Mouse (Mus musculus) ES-E14 (cell line): ENCODE measurements around the gene Zfp534. TPM values are rescaled to one million over a fixed set of nuclear protein-coding genes. Genes with fewer than 3 reads are reported as not detected.

Source experiments
- total RNA-seq: library from RNA; depleted of rRNA; stranded (reverse); fragments of 300-350 nt; gene quantifications from 2 replicates; pipeline ENCODE4 v1.2.3, GENCODE M21; 2012; rRNA removed

Gene Zfp534
- total RNA-seq, 1 experiment = 71.2 TPM

Other genes with a start within 250 kb of the Zfp534 start
- 33.7 and 40.5 TPM in 2 replicates for gene Zfp982, start 210.1 kb downstream of the Zfp534 start, total RNA-seq
- 0.27 and 0.37 TPM in 2 replicates for gene Gm16503, start 162.3 kb downstream of the Zfp534 start, total RNA-seq
- gene Zfp985, start 149.3 kb downstream of the Zfp534 start, total RNA-seq = 45.4 and 52.0 TPM in 2 replicates
- 110 and 118 TPM in 2 replicates for gene Zfp979, start 60.0 kb downstream of the Zfp534 start, total RNA-seq
- gene Zfp984, start 107.2 kb upstream of the Zfp534 start, total RNA-seq = 40.9 and 42.6 TPM in 2 replicates
- 3.6 and 4.9 TPM in 2 replicates for gene Zfp933, start 145.8 kb upstream of the Zfp534 start, total RNA-seq
- 6.3 and 27.9 TPM in 2 replicates for gene Miip, start 166.3 kb upstream of the Zfp534 start, total RNA-seq
- 1.4 and 1.6 TPM in 2 replicates for gene Fv1, start 166.4 kb upstream of the Zfp534 start, total RNA-seq
- gene Mfn2, start 202.2 kb upstream of the Zfp534 start, total RNA-seq = 12.4 and 18.6 TPM in 2 replicates
- 26.2 and 50.0 TPM in 2 replicates for gene Plod1, start 234.2 kb upstream of the Zfp534 start, total RNA-seq
- 73.5 and 115 TPM in 2 replicates for gene 2510039O18Rik, start 238.3 kb upstream of the Zfp534 start, total RNA-seq